Mouse (Mus musculus) frontal cortex, adult (tissue): ENCODE data around the gene Fam3b.

Experiments used
- ATAC-seq: cut with Nextera tagmentation; 2 replicates; pipeline ENCODE4 v1.9.2; 2017; ENCODE audit warnings: mild to moderate bottlenecking, moderate library complexity, mixed read lengths; ENCODE audit not compliant: low TSS enrichment

The Fam3b gene

DNA sequence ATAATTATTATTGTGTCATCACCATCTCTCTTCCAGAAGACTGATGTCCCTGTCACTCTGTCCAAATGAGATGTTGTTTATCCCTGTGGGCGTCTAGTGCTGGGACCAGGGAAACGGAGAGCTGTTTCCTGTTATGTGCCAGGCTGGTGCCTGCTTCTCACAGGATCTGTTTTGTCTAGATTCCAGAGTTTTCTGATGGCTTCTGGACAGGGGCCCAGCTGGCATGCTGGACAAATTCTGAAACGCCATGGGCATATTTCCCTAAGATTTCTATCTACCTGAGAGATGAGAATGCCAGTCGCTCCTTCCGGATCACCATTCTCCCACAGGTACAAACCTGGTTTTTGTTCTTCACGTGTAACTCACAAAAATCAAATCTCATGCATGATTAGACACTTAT lies 92.9 kb downstream of the Fam3b start:
- ATAC-seq, result no peak
